Mouse (Mus musculus): ENCODE results near the gene Cysltr1. TPM values are rescaled to one million over a fixed set of nuclear protein-coding genes. Genes with fewer than 3 reads are reported as not detected.

Cysltr1 gene
- polyA plus RNA-seq, 1 experiment from 2014 or later = 2.2 TPM

GRCm38 (mm10) chrX:106582886-106583285 lies 20.6 kb downstream of the Cysltr1 start, which contains the start of gene Gm5127:
Gene Gm5127 (plus strand): TSS chrX:106583186.
- WGBS = 48% methylated on average over 3 of the region's 3 CpGs
- H3K36me3 ChIP-seq (ENCODE audit: control insufficient read depth, insufficient read depth, low read length) = no peaks in the 10 kb centered on the region
- H3K27me3 ChIP-seq (replicated peaks; ENCODE audit: control insufficient read depth, insufficient read depth, low read length) = no peaks in the 10 kb centered on the region
- no peaks in the 10 kb centered on the region for H3K9me3 ChIP-seq (ENCODE audit: control insufficient read depth, low read length)
- no peak within 1 kb of the TSS for H3K4me2 ChIP-seq
- ATAC-seq (replicated peaks; ENCODE audit: low FRiP score) (no peak), DNase-seq (ENCODE audit: low spot score) (no peak)
- H3K9ac ChIP-seq (ENCODE audit: low read depth, low read length) = no peak within 1 kb of the TSS
- H3K27ac ChIP-seq (ENCODE audit: low read depth, low read length) = no peak within 1 kb of the TSS
- no peaks in the 10 kb centered on the region for H3K4me1 ChIP-seq (replicated peaks; ENCODE audit: control insufficient read depth, insufficient read depth, low read length)
- no peak within 1 kb of the TSS for H3K4me3 ChIP-seq (ENCODE audit: low read depth, low read length)

- Histone ChIP-seq H3K9ac (ENCODE audit: low read depth, low read length) (no peak overlapping the region), H3K4me2 (no peak overlapping the region), H3K9me3 (ENCODE audit: control insufficient read depth, low read length) (no peaks in the 10 kb centered on the region), H3K4me3 (ENCODE audit: low read depth, low read length) (no peak overlapping the region), H3K4me1 (replicated peaks; ENCODE audit: control insufficient read depth, insufficient read depth, low read length) (no peaks in the 10 kb centered on the region), H3K27me3 (replicated peaks; ENCODE audit: control insufficient read depth, insufficient read depth, low read length) (no peaks in the 10 kb centered on the region), H3K36me3 (ENCODE audit: control insufficient read depth, insufficient read depth, low read length) (no peaks in the 10 kb centered on the region), H3K27ac (ENCODE audit: low read depth, low read length) (no peak overlapping the region)
- 53% methylated on average over 2 of the region's 2 CpGs for WGBS
- DNase-seq (ENCODE audit: low spot score) (no peak), ATAC-seq (replicated peaks; ENCODE audit: low FRiP score) (no peak)
These were observed 21.3 kb downstream of the Cysltr1 start for GRCm38 (mm10) chrX:106582197-106582596.

GRCm38 (mm10) chrX:106580410-106580809 lies 23.1 kb downstream of the Cysltr1 start:
- Histone ChIP-seq H3K4me3 (ENCODE audit: low read depth, low read length) (no peak overlapping the region), H3K4me2 (no peak overlapping the region), H3K9me3 (ENCODE audit: control insufficient read depth, low read length) (no peaks in the 10 kb centered on the region), H3K9ac (ENCODE audit: low read depth, low read length) (no peak overlapping the region), H3K27ac (ENCODE audit: low read depth, low read length) (no peak overlapping the region), H3K4me1 (replicated peaks; ENCODE audit: control insufficient read depth, insufficient read depth, low read length) (no peaks in the 10 kb centered on the region), H3K36me3 (ENCODE audit: control insufficient read depth, insufficient read depth, low read length) (no peaks in the 10 kb centered on the region), H3K27me3 (replicated peaks; ENCODE audit: control insufficient read depth, insufficient read depth, low read length) (no peaks in the 10 kb centered on the region)
- DNase-seq (ENCODE audit: low spot score) = no peak
- no peak for ATAC-seq (replicated peaks; ENCODE audit: low FRiP score)

GRCm38 (mm10) chrX:106578966-106579365 lies 24.5 kb downstream of the Cysltr1 start:
- Histone ChIP-seq H3K9me3 (ENCODE audit: control insufficient read depth, low read length) (no peaks in the 10 kb centered on the region), H3K4me2 (no peak overlapping the region), H3K4me3 (ENCODE audit: low read depth, low read length) (no peak overlapping the region), H3K4me1 (replicated peaks; ENCODE audit: control insufficient read depth, insufficient read depth, low read length) (no peaks in the 10 kb centered on the region), H3K36me3 (ENCODE audit: control insufficient read depth, insufficient read depth, low read length) (no peaks in the 10 kb centered on the region), H3K27me3 (replicated peaks; ENCODE audit: control insufficient read depth, insufficient read depth, low read length) (no peaks in the 10 kb centered on the region), H3K9ac (ENCODE audit: low read depth, low read length) (no peak overlapping the region), H3K27ac (ENCODE audit: low read depth, low read length) (no peak overlapping the region)
- 60% methylated on average over 3 of the region's 3 CpGs for WGBS
- DNase-seq (ENCODE audit: low spot score) = no peak
- no peak for ATAC-seq (replicated peaks; ENCODE audit: low FRiP score)

GRCm38 (mm10) chrX:106555457-106555856 lies 48.0 kb downstream of the Cysltr1 start:
- H3K36me3 ChIP-seq (ENCODE audit: control insufficient read depth, insufficient read depth, low read length) = no peaks in the 10 kb centered on the region
- H3K4me1 ChIP-seq (replicated peaks; ENCODE audit: control insufficient read depth, insufficient read depth, low read length) = no peaks in the 10 kb centered on the region
- no peaks in the 10 kb centered on the region for H3K9me3 ChIP-seq (ENCODE audit: control insufficient read depth, low read length)
- no peak overlapping the region for H3K27ac ChIP-seq (ENCODE audit: low read depth, low read length)
- no peak for ATAC-seq (replicated peaks; ENCODE audit: low FRiP score)
- DNase-seq (ENCODE audit: low spot score) = no peak
- no peaks in the 10 kb centered on the region for H3K27me3 ChIP-seq (replicated peaks; ENCODE audit: control insufficient read depth, insufficient read depth, low read length)
- H3K9ac ChIP-seq (ENCODE audit: low read depth, low read length) = no peak overlapping the region
- H3K4me2 ChIP-seq = no peak overlapping the region
- WGBS = 59% methylated on average over 2 of the region's 2 CpGs
- H3K4me3 ChIP-seq (ENCODE audit: low read depth, low read length) = no peak overlapping the region

GRCm38 (mm10) chrX:106536359-106536758 lies 67.1 kb downstream of the Cysltr1 start:
- Histone ChIP-seq H3K9ac (ENCODE audit: low read depth, low read length) (no peak overlapping the region), H3K4me2 (no peak overlapping the region), H3K9me3 (ENCODE audit: control insufficient read depth, low read length) (no peaks in the 10 kb centered on the region), H3K27me3 (replicated peaks; ENCODE audit: control insufficient read depth, insufficient read depth, low read length) (no peaks in the 10 kb centered on the region), H3K4me1 (replicated peaks; ENCODE audit: control insufficient read depth, insufficient read depth, low read length) (no peaks in the 10 kb centered on the region), H3K4me3 (ENCODE audit: low read depth, low read length) (no peak overlapping the region), H3K36me3 (ENCODE audit: control insufficient read depth, insufficient read depth, low read length) (no peaks in the 10 kb centered on the region), H3K27ac (ENCODE audit: low read depth, low read length) (no peak overlapping the region)
- 30% methylated on average over 3 of the region's 3 CpGs for WGBS
- no peak for DNase-seq (ENCODE audit: low spot score)
- no peak for ATAC-seq (replicated peaks; ENCODE audit: low FRiP score)

Other genes with a start within 250 kb of the Cysltr1 start
- 7.6 and 12.4 TPM in 2 replicates for gene Fndc3c1, start 118.3 kb downstream of the Cysltr1 start, polyA plus RNA-seq (2014; fragmentation: Nextera tagmentation; extraction: Ambion mirVana)
- gene Gm5127, start 20.5 kb downstream of the Cysltr1 start, polyA plus RNA-seq (2014; fragmentation: Nextera tagmentation; extraction: Ambion mirVana) = not detected in 2 replicates
- gene Rtl3, start 237.0 kb upstream of the Cysltr1 start, polyA plus RNA-seq (2014; fragmentation: Nextera tagmentation; extraction: Ambion mirVana) = 2.4 and 3.2 TPM in 2 replicates

All from liver, embryonic 11.5 days (tissue).